Mouse (Mus musculus) MN1 (cell line): ENCODE measurements around the gene Tnnc1.

Source experiments
- DNase-seq: peaks from one replicate; pipeline ENCODE4 v3.0.0-alpha.2; 2016; ENCODE audit warnings: low spot score

The Tnnc1 gene

DNA sequence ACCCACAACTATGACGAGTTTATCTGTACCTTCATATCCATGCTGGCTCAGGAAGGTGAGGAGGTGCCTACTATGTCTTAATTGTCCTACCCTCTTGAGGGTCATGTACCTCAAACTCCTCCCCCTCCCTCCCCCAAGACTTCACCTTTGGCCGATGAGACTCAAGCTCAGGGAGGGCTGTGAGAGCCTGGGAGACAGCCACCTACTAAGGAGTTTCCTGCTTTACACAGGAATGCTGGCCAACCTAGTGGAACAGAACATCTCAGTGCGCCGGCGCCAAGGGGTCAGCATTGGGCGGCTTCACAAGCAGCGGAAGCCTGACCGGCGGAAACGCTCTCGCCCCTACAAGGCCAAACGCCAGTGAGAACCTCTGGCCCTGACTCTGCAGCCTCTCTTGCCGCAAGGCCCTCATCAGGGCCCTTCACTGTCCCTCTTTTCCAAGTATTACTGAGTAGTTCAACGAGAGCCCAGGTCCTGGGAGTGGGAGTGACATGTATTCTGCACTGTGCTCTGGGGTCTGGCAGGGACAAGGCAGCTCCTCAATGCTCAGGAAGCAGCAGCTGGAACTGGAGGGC is 50.5 kb downstream of the Tnnc1 start:
- DNase-seq, result no peak

- no peak for DNase-seq
Measured at GRCm38 (mm10) chr14:31260374-31260773, 52.3 kb downstream of the Tnnc1 start.

- DNase-seq, result no peak
Measured at GRCm38 (mm10) chr14:31260932-31261331, 52.8 kb downstream of the Tnnc1 start.
